Mouse (Mus musculus): ENCODE measurements around the gene Tshz3.

The Tshz3 gene

DNA sequence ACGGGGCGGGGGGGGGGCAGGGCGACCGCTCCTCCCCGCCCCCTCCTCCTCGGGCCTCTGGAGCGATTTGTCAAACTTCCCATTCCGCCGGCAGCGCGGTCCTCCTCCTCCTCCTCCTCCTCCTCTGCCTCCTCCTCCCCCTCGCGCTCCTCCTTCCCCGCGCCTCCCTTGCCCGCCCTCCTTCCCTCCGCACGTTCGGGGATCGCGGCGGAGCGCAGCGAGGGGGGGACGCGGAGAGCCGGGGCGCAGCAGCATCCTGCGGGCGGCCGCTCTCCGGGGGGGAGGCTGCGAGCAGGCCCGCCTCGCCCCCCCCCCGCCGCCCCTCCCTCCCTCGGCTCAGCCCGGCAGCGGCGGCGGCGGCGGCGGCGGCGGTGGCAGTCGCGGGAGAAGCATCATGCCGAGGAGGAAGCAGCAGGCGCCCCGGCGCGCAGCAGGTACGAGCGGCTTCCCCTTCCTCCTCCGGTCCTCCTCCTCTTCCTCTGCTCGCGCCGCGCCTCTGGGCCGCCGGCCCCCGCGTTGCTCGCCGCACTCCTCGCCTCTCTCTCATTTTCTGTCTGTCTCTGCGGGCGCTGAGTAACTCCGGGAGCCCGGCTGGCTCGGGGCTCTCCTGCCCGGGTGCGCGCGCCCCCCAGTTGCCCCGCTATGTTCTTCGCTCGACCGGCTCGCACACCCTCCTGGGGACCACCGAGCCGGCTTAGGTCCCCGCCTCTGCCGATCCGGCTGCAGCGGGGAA is at the start of gene Tshz3:
TSS of gene Tshz3 (plus strand) at position 263 of the 733 bp plus-strand sequence.
- in situ Hi-C loops (cut with MseI, MboI): loop anchor here in 1 of 2 experiments (10.0 kb wide), 1 partner anchor 647 kb away; no protein-coding TSS in a partner anchor

DNA sequence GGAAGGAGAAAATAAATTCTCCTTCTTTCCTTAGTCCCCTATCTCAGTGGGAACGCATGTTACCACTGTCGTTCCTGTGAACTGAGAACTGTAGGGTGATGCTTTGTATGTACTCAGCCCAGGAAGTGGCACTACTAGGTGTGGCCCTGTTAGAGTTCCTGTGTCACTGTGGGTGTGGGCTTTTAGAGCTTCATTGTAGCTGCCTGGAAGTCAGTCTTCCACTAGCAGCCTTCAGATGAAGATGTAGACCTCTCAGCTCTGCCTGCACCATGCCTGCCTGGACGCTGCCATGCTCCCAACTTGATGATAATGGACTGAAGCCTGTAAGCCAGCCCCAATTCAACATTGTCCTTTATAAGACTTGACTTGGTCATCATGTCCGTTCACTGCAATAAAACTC is 42.0 kb upstream of the Tshz3 start:
- in situ Hi-C loops (cut with MseI, MboI): no loop called here

DNA sequence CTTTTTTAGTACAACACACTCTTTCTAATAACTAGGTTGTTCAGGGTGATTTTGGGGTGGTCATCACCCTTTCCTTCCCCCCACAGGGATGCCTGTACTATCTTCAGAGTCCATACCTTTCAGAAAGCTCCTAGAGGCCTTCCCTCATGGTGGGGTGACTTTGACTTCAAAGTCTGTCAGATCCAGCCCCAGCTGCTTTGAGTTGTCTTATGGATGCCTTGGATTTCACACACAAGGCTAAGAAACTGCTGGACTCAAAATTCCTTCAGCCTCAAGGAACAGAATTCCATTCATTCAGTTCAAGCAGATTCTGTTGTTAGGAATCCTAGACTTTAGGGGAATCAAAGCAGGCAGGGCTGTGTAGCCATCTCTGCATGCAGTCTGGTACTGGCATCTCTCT is 41.5 kb upstream of the Tshz3 start:
- in situ Hi-C loops (cut with MseI, MboI): no loop called here

DNA sequence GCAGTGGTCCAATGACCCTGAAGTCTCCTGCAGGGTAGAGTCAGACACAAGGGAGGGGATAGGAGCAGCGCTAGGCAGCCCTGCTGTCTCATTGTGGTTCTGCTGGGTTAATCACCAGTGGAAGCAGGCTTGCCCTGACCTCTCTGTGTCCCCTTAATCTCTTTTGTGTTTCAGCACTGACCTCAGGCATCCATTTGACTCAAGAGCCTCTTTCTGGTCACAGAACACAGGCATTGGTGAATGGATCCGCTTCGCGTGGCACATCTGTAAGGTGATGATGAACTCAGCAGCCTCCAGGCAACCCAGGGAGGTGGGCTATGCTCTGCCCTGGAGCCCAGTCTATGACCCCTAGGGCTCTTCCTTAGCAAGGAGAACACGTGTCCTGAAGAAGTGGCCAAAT is 39.6 kb upstream of the Tshz3 start:
- in situ Hi-C loops (cut with MseI, MboI): no loop called here

DNA sequence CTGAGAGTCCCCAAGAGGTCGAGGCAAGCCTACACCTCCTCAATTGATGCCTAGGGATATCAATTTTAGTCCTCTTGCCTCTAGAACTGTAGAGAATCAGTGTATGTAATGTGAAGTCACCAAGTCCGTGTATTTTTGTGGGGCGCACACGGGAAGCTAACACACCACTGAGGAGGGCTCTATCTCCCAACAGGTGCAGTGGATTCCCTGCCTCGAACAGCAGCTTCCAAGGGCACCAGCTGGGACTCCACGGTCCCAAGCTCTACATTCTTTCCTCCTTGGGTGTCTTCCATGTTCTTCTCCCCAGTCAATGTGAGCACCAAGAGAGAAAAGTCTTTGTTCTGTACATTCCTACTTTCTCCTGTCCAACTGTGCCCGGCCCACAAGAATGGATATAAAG is 38.7 kb upstream of the Tshz3 start:
- in situ Hi-C loops (cut with MseI, MboI): no loop called here

DNA sequence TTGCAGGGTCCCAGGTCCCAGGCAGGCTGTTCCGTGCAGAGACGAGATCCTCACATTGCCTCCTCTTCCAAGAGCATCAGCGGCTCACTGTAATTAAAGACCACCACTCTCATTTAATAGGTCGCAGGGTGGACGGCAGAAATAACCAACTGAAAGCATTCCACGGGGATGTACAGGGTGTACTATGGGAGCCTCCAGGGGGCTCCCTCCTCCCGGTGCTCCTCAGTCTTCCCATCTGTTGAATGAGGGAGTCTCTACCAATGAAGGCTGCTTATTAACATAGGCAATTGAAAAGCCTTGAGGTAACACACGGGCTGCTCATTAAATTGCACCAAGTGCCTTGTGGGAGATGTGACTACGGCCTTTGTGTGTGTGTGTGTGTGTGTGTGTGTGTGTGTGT is 37.3 kb upstream of the Tshz3 start:
- in situ Hi-C loops (cut with MseI, MboI): no loop called here

DNA sequence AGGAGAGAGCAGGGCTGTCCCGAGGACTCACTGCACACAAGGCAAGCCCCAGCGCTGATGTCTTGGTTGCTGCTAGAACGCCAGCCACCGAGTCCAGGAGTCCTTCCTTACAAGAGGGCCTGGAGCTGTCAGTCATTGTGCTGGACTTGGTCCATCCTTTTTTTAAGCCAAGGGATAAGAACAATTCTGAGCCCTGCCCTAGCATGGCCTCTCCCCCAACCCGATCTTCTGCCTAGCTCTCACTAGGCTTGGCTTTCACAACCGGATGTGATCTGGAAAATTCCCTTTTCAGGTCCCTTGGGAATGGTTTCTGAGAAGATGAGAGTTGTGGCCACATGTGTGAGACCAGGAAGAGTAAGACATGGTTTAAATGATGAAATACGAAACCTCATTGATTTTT is 34.5 kb upstream of the Tshz3 start:
- in situ Hi-C loops (cut with MseI, MboI): no loop called here

DNA sequence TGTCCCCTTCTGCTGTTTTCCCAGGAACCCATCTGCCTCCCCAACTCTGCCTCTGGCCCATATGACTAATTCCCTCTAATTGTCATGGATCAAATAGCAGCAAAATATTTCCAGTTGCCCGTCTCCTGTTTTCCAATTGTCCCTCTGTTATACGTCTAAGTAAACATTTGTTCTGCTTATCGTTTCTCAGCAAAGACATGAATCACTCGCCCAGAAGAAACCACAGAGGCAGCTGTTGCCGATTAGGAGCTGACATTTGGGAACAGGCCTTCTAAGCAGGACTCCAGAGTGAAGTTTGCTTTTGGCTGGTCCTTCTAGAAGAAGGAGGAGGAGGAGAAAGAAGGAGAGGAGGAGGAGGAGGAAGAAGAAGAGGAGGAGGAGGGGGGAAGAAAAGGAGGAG is 30.2 kb upstream of the Tshz3 start:
- in situ Hi-C loops (cut with MseI, MboI): no loop called here

DNA sequence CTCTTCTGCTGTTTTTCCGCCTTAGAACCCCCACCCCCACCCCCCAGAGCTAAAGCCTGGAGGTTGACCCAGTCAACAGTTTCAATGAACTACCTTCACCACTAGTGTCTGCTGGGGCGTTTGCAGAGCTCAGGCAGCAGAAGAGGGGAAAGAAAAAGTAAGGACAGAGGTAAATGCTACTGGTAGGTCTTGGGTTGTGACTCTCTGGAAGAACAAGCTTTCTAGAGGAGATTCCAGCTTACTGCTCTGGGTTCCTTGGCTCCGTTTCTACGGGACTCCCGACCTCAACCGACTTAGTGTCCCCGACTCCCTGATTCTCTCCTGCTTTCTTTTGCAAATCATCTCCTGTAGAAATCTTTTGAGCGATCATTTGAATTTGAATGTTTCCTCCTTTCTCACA is 19.9 kb upstream of the Tshz3 start:
- in situ Hi-C loops (cut with MseI, MboI): no loop called here

DNA sequence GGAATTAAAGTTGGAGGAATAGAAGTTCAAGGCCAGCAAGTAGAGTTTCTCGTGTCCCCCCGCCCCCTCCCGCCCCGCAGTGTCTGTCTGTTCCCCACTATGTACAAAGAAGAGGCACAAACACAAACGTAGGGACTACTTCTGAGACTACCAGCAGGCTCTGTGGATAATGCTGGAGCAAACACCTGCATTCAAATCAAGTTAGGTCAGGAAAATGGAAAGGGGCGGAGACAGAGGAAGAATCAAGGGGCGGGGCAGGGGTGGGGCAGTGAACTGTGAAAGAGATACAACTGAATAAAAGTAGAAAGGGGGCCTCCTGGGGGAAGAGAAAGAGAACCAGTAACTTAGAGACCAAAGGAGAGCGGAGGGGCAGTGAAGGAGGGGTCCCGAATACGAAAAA is 19.4 kb upstream of the Tshz3 start:
- in situ Hi-C loops (cut with MseI, MboI): no loop called here

DNA sequence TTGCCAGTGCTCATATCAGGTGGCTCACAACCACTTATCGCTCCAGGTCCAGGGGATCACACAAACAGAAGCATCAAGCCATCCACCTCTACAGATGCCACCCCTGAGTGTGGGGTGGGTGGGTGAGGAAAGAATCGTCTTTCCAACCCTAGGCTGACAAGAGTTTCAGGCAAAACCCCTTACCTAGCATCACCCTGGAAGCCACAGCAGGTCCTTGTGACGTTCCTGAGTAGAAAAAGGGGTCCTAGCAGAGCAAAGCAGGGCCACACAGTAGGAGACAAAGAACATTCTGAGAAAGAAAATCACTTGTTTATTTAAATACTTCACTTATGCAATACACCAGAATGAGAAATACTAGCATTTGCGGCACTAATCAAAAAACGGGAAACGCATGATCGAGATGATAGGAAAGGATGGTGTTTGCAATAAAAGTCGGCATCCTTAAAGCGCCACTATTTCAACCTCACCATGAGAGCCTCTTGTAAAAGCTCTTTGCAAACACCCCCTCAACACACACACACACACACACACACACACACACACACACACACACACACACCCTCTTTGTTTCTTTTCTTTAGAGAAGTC is 18.8 kb upstream of the Tshz3 start:
- in situ Hi-C loops (cut with MseI, MboI): no loop called here

DNA sequence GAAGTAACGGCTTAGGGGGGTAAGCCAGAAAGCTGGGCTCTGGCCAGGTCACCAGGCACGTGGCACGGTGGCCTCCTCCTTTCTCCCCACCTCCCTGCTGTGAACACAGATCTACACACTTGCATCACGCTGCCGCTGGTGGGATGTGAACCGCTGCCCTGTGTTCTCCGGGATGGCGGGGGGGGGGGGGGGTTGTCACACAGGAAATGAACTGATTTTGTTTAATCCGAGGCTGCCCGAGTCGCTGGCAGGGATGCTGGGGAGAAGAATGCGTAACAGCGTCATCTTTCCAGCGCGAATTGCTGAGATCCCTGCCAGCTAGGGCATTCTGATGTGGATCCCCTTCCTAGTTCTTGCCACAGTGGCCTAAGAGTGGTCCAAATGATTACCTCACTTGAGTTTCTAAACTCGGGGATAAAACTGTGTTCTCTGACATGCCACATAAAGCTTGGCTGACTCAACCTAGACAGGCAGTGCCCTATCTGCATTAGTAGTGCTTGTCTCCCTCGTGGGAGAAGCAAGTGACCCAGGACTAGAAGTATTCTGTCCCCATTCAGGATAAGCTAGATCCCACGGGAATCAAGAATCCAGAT is 18.0 kb upstream of the Tshz3 start:
- in situ Hi-C loops (cut with MseI, MboI): no loop called here

DNA sequence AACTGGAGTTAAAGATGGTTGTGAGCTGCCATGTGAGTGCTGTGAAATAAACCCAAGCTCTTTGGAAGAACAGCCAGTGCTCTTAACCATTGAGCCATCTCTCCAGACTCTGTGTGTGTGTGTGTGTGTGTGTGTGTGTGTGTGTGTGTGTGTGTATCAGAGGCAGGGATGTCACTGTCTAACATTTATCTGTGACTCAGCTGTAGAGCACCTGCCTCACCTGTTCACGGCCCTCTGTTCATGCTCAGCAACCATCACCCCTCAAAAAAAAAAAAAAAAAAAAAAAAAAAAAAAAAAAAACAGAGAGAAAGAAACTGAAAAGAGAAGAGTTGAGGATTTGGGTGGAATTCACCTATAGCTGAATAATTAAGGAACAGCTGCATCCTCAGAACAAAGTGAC is 10.4 kb upstream of the Tshz3 start:
- in situ Hi-C loops (cut with MseI, MboI): no loop called here

DNA sequence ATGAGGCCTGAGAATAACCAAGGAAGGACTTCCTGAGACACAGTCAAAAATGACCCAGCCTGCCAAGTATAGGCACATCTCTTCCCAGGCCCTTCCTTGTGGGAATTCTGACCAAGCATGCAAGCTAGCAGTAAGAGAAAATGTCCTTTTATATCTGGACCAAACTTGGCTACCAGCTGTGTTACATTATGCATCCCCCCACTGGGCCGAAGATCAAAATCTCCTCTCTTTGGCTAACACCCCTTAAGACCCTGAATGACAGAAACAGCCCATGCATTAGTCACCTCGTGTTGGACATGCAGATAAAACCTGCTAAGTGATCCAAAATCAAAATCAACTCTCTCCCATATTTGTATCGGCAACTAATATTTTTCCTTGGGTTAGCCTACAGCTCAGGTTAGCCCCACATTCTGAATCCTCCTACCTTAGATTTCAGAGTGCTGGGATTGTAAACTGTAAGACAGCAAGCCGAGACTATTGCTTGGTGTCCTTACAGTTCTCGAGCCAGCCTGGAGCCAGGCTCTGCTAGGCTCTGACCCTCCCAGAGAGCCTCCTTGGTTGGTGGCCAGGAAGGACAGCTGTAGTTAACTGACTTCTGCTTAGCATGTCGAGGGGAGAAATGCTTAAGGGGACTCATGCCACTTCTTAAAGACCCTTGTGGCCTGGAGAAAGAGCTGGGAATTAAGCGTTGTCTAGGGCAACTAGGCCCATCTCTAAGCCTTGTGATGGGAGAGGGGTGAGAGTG is 8.7 kb upstream of the Tshz3 start:
- in situ Hi-C loops (cut with MseI, MboI): no loop called here

DNA sequence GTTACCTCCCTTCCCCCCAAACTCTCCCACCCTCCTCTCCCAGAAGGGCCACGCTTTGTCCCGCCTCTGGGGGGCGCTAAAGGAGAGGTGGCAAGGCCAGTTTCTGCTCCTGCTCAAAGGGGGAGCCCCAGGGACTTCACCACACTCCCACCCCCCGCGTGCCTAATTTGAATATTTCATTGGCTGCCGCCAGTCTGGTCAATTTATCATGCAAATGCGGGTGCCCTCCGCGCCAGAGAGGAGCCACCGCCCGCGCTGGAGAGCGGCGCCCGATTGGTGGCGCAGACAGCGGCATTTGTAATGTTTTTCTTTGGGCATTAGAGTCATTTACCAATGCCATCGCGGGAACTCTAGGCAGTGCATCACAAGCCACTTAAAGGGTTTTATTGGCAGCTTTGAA is 7.4 kb upstream of the Tshz3 start:
- in situ Hi-C loops (cut with MseI, MboI): loop anchor here in 1 of 2 experiments (10.0 kb wide), 1 partner anchor 654 kb away; no protein-coding TSS in a partner anchor

DNA sequence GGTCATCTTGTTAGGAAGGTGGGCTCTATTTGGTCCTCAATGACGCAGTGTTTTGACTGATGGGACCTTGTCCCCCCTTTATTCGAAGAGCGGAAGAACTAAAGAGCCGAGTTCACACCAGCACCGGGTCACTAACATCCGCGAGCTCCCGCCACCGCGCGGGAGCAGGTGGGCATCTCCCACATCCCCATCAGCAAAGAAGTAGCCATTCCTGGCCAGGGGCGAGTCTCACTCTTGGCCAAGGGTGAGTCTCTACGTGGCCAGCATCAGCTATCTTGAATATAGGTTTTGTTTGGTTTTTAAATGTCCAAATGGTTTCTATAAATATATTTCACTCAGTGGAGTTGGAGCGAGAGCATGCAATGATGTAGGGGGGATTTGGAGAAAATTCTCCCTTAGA is 6.3 kb upstream of the Tshz3 start:
- in situ Hi-C loops (cut with MseI, MboI): loop anchor here in 1 of 2 experiments (10.0 kb wide), 1 partner anchor 653 kb away; no protein-coding TSS in a partner anchor

DNA sequence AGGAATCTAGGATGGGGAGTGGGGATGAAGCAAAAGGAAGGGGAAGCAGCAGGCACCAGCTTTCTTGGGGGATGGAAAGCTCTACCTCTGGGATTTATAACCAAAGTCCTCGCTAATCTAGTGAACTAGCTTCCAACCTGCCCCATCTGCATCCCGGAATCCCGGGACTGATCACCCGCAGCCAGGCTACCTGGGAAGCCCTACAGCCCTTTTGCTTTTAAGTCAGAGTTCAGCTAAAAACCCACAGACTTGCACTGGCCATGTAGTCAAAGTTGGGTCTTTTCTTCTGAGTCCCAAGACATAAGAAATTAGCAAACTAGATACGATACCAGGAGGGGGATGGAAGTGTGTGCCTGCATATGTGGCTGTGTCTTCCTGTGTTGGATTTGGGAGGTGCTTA is 5.5 kb upstream of the Tshz3 start:
- in situ Hi-C loops (cut with MseI, MboI): loop anchor here in 1 of 2 experiments (10.0 kb wide), 1 partner anchor 652 kb away; no protein-coding TSS in a partner anchor

DNA sequence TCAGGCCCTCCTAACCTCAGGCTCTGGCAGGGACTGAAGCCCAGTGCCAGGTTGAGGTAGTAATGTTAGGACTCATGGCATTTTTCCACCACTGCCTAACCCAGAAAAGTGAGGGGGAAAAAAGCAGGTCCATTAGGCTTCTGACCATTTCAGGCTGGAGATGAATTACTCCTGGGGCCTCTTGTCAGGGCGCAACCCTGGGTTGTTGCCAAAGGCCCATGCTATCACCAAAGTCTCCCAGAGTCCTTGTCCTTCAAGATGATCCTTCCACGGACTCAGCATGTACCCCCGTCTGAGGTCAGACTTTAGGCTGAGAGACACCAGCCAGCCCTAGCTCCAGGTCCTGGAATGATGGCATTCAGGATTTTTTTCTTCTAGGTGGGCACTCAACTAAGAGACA is 4.8 kb upstream of the Tshz3 start:
- in situ Hi-C loops (cut with MseI, MboI): loop anchor here in 1 of 2 experiments (10.0 kb wide), 1 partner anchor 652 kb away; no protein-coding TSS in a partner anchor

DNA sequence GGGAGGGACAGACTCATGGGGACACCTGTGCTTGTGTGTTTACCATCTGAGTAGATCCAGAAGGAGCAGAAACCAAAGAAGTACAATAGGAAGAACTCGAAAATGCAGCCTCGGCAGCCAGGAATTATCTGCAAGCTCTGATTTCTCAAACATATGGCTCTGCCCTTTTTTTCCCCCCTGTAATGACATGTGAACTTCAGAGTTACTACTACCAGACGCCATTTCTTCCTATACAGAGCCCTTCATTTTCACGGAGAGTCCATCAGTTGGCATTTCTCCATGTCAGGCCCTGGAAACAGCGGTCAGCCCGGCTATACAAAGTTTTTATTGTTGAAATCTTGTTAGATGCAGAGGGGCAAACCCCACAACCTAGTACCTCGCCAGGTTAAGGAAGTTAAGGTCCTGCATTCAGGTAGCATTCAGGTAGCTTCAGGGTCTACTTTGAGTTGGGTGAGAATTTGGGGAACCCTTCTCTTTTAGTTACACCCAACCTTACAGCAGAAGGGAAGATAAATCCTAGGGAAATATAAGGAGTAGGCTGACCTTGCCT is 3.2 kb upstream of the Tshz3 start:
- in situ Hi-C loops (cut with MseI, MboI): loop anchor here in 1 of 2 experiments (10.0 kb wide), 1 partner anchor 650 kb away; no protein-coding TSS in a partner anchor

DNA sequence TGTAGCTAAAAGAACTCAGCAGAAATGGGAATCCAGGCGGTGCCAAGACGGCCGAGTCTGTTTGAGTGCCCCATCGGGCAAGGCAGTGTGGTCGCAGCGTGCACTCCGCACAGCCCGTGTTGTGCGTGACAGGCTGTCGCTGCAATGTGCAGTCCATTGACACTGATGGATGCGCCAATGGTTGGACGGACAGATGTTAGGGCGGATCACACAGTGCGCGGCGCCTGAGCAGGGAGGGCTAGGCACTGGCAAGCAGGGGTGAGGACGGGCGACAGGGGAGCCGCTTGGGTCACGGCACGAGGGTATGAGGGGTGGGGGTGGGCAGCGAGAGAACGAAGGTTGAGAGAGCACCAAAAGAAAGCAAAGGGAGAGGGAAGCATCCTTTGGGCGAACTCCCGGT is 2.6 kb upstream of the Tshz3 start:
- in situ Hi-C loops (cut with MseI, MboI): loop anchor here in 1 of 2 experiments (10.0 kb wide), 1 partner anchor 650 kb away; no protein-coding TSS in a partner anchor

DNA sequence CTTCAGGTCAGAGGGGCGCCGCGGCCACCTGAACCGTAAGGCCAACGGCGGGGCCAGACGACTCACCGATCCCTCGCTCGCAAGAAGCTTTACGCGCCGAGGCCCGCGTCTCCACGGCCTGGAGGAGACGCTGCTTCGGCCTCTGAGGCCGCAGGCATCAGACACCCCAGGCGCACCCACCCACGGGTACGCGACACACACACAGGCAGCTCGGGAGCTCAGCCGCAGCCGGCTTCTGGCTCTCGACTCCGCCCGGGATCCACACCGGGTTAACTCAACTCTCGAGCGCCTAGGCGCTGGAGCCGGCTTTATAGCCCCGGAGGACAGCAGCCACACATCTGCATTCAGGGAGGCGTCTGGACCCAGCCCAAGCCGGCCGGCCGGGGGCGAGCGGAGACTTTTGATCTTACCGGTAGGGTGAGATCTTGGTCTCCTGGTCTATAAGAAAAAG is 2.1 kb upstream of the Tshz3 start:
- in situ Hi-C loops (cut with MseI, MboI): loop anchor here in 1 of 2 experiments (10.0 kb wide), 1 partner anchor 649 kb away; no protein-coding TSS in a partner anchor

Data from mouse trophoblast stem cell (cell line).